Mouse (Mus musculus): ENCODE results near the gene Polg2. TPM values are rescaled to one million over a fixed set of nuclear protein-coding genes. Genes with fewer than 3 reads are reported as not detected.
"Not testable (repeated sequence)": the region's sequence is repeated elsewhere in the genome, so short reads cannot be mapped to it uniquely, and the experiment has no call there.

Gene Polg2
- polyA plus RNA-seq, 1 experiment from 2014 or later, result 10.1 TPM

GRCm38 (mm10) chr11:106728402-106729366 lies 50.7 kb downstream of the Polg2 start:
- no peaks in the 10 kb centered on the region for H3K4me1 ChIP-seq (ENCODE audit: control insufficient read depth, insufficient read depth, low read length)
- no peak overlapping the region for H3K4me3 ChIP-seq (ENCODE audit: low read depth, low read length)
- H3K27ac ChIP-seq (ENCODE audit: low read depth, low read length), result no peak overlapping the region
- no peaks in the 10 kb centered on the region for H3K36me3 ChIP-seq (ENCODE audit: control insufficient read depth, insufficient read depth, low read length)
- 88% methylated on average over 10 of the region's 10 CpGs for WGBS
- no peaks in the 10 kb centered on the region for H3K27me3 ChIP-seq (replicated peaks; ENCODE audit: control insufficient read depth, insufficient read depth, low read length)
- ATAC-seq, result no peak
- no peak overlapping the region for H3K4me2 ChIP-seq (ENCODE audit: low read length)
- H3K9me3 ChIP-seq (replicated peaks; ENCODE audit: control insufficient read depth, low read length), result no peaks in the 10 kb centered on the region
- DNase-seq (ENCODE audit: low spot score), result no peak
- H3K9ac ChIP-seq (ENCODE audit: low read length), result no peak overlapping the region

GRCm38 (mm10) chr11:106727967-106728366 lies 51.4 kb downstream of the Polg2 start:
- Histone ChIP-seq H3K27me3 (replicated peaks; ENCODE audit: control insufficient read depth, insufficient read depth, low read length) (no peaks in the 10 kb centered on the region), H3K4me3 (ENCODE audit: low read depth, low read length) (no peak overlapping the region), H3K27ac (ENCODE audit: low read depth, low read length) (no peak overlapping the region), H3K36me3 (ENCODE audit: control insufficient read depth, insufficient read depth, low read length) (no peaks in the 10 kb centered on the region), H3K9ac (ENCODE audit: low read length) (no peak overlapping the region), H3K4me2 (ENCODE audit: low read length) (no peak overlapping the region), H3K9me3 (replicated peaks; ENCODE audit: control insufficient read depth, low read length) (no peaks in the 10 kb centered on the region), H3K4me1 (ENCODE audit: control insufficient read depth, insufficient read depth, low read length) (no peaks in the 10 kb centered on the region)
- no peak for ATAC-seq
- peak; percentile 22 for DNase-seq (ENCODE audit: low spot score)
- WGBS, result 37% methylated on average over 5 of the region's 5 CpGs

GRCm38 (mm10) chr11:106724916-106725235 lies 54.5 kb downstream of the Polg2 start:
- not testable (repeated sequence) for H3K4me1 ChIP-seq (ENCODE audit: control insufficient read depth, insufficient read depth, low read length)

GRCm38 (mm10) chr11:106724176-106724915 lies 55.0 kb downstream of the Polg2 start:
- H3K27ac ChIP-seq (ENCODE audit: low read depth, low read length), result no peak overlapping the region
- ATAC-seq (no peak), DNase-seq (ENCODE audit: low spot score) (no peak)
- H3K4me1 ChIP-seq (ENCODE audit: control insufficient read depth, insufficient read depth, low read length), result no peaks in the 10 kb centered on the region
- no peak overlapping the region for H3K4me3 ChIP-seq (ENCODE audit: low read depth, low read length)
- no peaks in the 10 kb centered on the region for H3K27me3 ChIP-seq (replicated peaks; ENCODE audit: control insufficient read depth, insufficient read depth, low read length)
- H3K4me2 ChIP-seq (ENCODE audit: low read length), result no peak overlapping the region
- 87% methylated on average over 10 of the region's 10 CpGs for WGBS
- H3K9me3 ChIP-seq (replicated peaks; ENCODE audit: control insufficient read depth, low read length), result no peaks in the 10 kb centered on the region
- H3K9ac ChIP-seq (ENCODE audit: low read length), result no peak overlapping the region
- H3K36me3 ChIP-seq (ENCODE audit: control insufficient read depth, insufficient read depth, low read length), result no peaks in the 10 kb centered on the region

More at GRCm38 (mm10) chr11:106724916-106725235, 54.5 kb downstream of the Polg2 start:
- not testable (repeated sequence) for H3K27ac ChIP-seq (ENCODE audit: low read depth, low read length); H3K9me3 ChIP-seq (replicated peaks; ENCODE audit: control insufficient read depth, low read length); H3K4me3 ChIP-seq (ENCODE audit: low read depth, low read length); H3K4me2 ChIP-seq (ENCODE audit: low read length); ATAC-seq; H3K36me3 ChIP-seq (ENCODE audit: control insufficient read depth, insufficient read depth, low read length); H3K27me3 ChIP-seq (replicated peaks; ENCODE audit: control insufficient read depth, insufficient read depth, low read length); H3K9ac ChIP-seq (ENCODE audit: low read length); DNase-seq (ENCODE audit: low spot score)
- 93% methylated on average over 9 of the region's 9 CpGs for WGBS

- H3K9me3 ChIP-seq (replicated peaks; ENCODE audit: control insufficient read depth, low read length), result no peaks in the 10 kb centered on the region
- H3K27me3 ChIP-seq (replicated peaks; ENCODE audit: control insufficient read depth, insufficient read depth, low read length), result no peaks in the 10 kb centered on the region
- H3K27ac ChIP-seq (ENCODE audit: low read depth, low read length), result no peak overlapping the region
- 82% methylated on average over 15 of the region's 15 CpGs for WGBS
- H3K4me2 ChIP-seq (ENCODE audit: low read length), result no peak overlapping the region
- no peaks in the 10 kb centered on the region for H3K4me1 ChIP-seq (ENCODE audit: control insufficient read depth, insufficient read depth, low read length)
- peak; percentile 12 for DNase-seq (ENCODE audit: low spot score)
- H3K9ac ChIP-seq (ENCODE audit: low read length), result no peak overlapping the region
- ATAC-seq, result no peak
- no peaks in the 10 kb centered on the region for H3K36me3 ChIP-seq (ENCODE audit: control insufficient read depth, insufficient read depth, low read length)
- H3K4me3 ChIP-seq (ENCODE audit: low read depth, low read length), result no peak overlapping the region
Measured at GRCm38 (mm10) chr11:106723611-106724125, 55.7 kb downstream of the Polg2 start.

GRCm38 (mm10) chr11:106722831-106723361 lies 56.4 kb downstream of the Polg2 start:
- H3K9ac ChIP-seq (ENCODE audit: low read length), result no peak overlapping the region
- no peaks in the 10 kb centered on the region for H3K9me3 ChIP-seq (replicated peaks; ENCODE audit: control insufficient read depth, low read length)
- no peak overlapping the region for H3K27ac ChIP-seq (ENCODE audit: low read depth, low read length)
- ATAC-seq, result no peak
- no peaks in the 10 kb centered on the region for H3K36me3 ChIP-seq (ENCODE audit: control insufficient read depth, insufficient read depth, low read length)
- no peak overlapping the region for H3K4me2 ChIP-seq (ENCODE audit: low read length)
- no peaks in the 10 kb centered on the region for H3K4me1 ChIP-seq (ENCODE audit: control insufficient read depth, insufficient read depth, low read length)
- no peak overlapping the region for H3K4me3 ChIP-seq (ENCODE audit: low read depth, low read length)
- H3K27me3 ChIP-seq (replicated peaks; ENCODE audit: control insufficient read depth, insufficient read depth, low read length), result no peaks in the 10 kb centered on the region
- WGBS, result 33% methylated on average over 7 of the region's 7 CpGs
- no peak for DNase-seq (ENCODE audit: low spot score)

GRCm38 (mm10) chr11:106720379-106720778 lies 59.0 kb downstream of the Polg2 start:
- H3K36me3 ChIP-seq (ENCODE audit: control insufficient read depth, insufficient read depth, low read length), result no peaks in the 10 kb centered on the region
- no peak overlapping the region for H3K4me3 ChIP-seq (ENCODE audit: low read depth, low read length)
- no peak for ATAC-seq
- no peaks in the 10 kb centered on the region for H3K4me1 ChIP-seq (ENCODE audit: control insufficient read depth, insufficient read depth, low read length)
- no peaks in the 10 kb centered on the region for H3K9me3 ChIP-seq (replicated peaks; ENCODE audit: control insufficient read depth, low read length)
- 89% methylated on average over 8 of the region's 8 CpGs for WGBS
- no peak overlapping the region for H3K27ac ChIP-seq (ENCODE audit: low read depth, low read length)
- H3K27me3 ChIP-seq (replicated peaks; ENCODE audit: control insufficient read depth, insufficient read depth, low read length), result no peaks in the 10 kb centered on the region
- H3K4me2 ChIP-seq (ENCODE audit: low read length), result no peak overlapping the region
- H3K9ac ChIP-seq (ENCODE audit: low read length), result no peak overlapping the region
- DNase-seq (ENCODE audit: low spot score), result no peak

Measured in forebrain, embryonic 14.5 days (tissue).